Mouse (Mus musculus): Measurements from ENCODE around the gene Slain2.

Gene Slain2

DNA sequence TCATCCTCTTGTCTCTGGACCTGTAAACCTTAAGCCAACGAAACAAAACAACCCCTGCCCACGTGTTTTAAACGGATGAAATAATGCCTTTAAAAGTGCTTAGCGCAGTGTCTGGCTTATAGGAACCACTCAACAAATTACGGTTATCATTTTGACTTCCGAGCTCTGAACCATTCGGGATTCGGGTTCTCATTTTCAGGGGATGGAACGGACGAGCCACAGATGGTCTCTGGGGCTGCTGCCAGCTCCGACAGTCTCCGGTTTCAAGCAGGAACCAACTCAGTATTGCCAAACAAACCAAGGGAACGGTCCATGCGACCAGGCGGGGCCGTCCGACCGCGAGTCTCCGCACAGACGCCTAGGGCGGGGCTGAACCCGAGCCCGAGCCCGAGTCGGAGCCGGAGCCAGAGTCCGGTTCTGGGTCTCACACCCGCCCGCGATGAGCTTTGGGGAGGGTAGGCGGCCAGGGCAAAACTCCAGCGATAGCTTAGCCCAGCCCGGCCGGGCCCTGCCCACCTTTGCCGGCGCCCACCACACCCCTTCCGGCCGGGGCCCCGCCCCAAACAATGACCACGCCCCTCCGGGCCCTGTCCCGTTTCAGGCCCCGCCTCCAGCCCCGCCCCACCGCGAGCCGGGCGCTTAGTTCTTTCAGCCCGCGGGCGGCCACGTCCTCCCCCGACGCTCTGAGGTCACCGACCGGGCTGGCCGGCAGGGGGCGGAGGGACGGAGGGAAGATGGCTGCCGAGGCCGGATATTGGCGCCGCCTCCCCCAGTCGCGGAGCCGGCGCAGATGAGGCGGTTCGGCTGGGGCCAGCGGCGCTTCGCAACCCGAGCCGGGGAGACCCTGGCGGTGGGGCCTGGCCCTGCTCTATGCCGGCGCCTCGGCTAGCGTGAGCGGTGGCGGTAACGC is at the start of gene Slain2:
Gene Slain2, plus strand, starts transcription at position 657 of the 910 bp plus-strand sequence.
- DNase-seq (ENCODE audit: low spot score), result peak; percentile 97

DNA sequence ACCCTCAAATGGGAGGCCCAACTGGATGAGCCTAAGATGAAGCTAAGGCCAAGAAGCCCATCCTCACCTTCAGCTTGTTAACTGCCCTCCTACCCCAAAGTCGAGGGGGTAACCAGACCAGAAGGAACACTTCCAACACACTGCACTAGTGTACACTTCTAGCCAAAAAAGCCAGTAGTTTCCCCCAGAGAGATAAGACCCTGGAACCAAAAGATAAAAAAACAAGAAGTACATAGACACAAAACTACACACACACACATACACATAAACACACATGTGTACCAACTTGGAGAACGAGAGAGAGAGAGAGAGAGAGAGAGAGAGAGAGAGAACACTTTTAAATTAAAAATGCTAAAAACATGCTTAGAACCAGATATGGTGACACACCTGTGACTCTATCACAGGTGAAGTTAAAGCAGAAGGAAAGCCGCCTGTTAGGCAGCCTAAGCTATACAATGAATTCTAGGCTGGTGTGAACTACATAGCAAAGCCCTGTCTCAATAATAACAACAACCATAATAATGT is 49.4 kb upstream of the Slain2 start:
- DNase-seq (ENCODE audit: low spot score), result no peak

DNA sequence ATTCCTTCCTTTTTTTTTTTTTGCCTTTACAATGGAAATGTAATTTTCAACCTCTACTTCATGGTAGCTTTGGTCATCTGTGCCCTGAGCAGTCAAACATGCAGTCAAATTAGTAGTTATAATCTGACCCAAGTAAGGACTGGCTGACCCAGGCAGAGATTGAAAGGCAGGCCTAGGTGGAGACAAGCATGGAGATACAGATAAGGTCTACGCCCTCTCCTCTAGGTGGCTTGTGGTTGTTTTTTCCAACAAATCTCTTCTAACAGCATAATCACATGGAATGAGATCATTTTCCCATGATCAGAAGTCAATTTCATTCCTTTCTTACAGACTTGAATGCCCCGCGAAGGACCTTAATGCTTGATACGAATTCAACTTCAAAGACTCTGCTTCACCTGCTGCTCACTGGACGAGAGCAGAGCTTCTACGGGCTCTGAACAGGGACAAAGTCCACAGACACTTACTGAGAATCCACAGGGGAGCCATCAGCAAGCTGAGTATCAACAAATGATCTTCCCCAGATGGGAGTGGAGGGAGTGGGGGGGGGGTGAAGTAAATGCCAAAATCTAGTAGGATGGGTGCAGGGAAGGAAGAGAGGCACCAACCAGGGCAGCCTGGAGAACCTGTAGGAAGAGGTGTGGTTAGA is 47.7 kb upstream of the Slain2 start:
- no peak for DNase-seq (ENCODE audit: low spot score)

DNA sequence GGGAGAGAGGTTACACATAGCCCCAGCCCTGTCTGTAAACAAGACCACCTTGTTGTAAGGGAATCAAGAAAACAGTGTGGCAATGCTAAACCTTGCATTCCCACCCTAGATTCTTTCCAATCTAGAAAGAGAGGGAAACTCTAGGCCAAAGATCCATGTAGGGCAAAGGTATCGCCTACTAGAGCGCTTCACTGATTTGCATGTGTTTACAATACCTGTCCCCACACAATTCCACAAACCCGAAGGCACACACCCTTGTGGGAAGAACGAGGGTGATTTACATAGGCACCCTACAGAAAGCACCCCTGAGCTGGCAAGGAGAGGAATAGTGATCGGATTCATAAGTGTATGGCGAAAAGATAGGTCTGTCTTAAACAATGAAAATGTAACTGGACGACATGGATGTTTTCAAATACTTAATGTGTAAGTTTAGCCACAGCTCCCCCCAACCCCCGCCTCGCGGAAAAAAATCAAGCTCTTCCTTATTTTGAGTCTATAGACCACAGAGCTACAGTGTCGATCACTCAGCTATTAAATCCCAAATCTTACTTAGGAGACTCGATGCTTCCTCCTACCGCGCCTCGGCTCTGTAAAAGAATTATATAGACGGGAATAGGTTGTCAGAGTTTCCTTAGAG is 47.0 kb upstream of the Slain2 start:
- DNase-seq (ENCODE audit: low spot score), result no peak

DNA sequence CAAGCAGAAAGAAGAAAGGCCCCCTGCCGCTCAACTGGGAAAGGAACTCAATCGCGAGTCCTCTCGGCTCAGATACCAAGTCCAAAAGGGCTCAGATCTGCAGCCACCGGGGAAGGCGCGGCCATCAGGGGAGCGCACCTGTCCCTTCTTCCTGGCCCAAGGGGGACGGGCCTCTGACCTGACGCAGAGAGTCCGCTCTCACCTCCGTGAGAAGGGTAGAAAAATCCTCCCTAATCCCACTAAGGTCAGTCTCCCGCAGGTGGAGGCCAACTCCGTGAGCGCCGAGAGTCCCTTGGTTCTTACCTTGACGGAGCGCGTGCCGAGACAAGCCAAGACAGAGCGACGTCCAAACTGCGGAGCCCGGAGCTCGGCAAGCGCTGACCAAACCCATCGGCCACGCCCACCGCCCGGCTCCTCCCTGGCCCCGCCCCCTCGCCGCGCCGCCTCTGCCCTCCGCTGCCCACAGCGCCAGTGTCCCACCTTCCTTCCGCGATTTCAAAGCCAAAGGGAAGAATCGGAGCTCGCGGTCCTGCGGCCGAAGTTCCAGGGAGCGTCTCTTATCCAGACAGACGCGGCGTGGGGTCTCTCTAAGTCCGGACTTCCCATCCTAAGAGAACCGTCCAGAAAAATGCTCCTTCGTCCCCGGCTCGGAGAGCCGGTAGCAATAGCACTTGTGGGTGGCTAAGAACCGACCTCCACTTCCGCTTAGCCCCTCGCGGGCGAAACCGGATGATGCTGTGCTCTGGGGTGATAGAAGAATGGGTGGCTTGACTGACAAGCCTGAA is 45.8 kb upstream of the Slain2 start, which contains the start of gene Tec:
Gene Tec, minus strand, starts transcription at position 393 of the 785 bp plus-strand sequence.
- DNase-seq (ENCODE audit: low spot score), result peak; percentile 94

DNA sequence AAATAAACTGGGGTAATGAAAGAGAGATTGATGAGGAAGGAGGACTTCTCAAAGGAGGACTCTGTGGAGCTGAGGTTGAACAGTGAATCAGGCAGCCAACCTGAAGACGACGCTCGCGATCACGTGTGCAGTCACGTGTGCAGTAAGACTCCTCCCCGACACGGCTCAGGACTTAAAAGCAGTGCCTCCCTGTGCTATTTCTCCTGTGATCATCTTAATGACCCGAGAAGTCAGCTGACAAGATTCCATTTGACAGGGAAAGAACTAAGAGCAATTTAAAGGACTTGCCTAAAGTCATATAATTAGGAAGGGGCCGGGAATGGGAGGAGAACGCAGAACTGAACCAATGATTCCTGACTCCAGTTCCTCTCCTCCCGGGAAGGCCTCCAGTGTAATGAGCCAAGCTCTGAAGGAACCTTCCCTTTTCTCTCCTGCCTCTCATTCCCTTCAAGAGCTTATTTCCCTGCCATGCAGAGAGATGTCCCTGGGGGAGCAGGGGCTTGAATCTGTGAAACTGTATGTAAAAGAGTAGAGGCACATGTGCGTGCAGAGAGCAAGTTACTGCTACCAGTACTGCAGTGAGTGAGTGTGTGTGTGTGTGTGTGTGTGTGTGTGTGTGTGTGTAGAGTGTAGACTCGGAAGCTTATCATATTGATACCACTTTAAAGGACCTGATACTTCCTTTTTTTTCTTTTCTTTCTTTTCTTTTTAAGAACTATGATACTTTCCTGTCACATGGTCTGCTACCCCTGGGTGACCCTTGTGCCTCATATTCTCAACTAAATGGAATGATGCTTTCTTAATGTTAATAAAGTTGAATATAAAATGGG is 44.1 kb upstream of the Slain2 start:
- no peak for DNase-seq (ENCODE audit: low spot score)

DNA sequence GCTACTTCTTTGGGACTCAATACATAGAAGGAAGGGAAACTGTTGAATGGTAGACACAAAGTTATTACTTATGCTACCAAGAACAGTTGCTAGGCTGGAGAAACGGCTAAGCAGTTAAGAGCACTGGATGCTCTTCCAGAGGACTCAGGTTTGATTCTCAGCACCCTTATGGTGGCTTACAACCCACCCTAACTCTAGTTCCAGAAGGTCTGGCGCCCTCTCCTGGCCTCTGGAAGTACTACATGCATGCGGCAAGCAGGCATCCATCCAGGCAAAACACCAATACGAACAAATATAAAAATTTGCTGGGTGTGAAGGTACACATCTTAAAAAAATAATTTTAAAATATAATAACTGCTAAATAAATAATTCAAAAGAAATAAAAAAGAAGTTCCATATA is 43.0 kb upstream of the Slain2 start:
- no peak for DNase-seq (ENCODE audit: low spot score)

DNA sequence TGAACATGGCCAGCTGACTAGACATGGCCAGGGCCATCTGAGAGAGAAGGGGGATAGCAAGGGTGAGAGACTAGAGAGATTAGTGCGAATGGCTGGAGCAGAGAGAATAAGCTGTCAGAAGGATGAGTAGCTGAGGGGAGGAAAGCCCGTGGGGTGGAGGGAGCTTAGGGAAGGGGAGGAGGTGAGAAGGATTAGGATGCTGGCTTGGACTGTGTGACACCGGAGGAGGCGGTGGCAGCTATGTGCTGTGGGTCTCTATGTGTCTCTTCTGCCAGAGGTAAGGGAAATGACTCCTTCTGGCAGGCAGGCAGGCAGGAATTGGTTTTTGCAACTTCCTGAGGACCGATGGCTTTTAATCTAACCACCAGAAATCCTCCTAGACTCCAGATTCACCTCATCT is 34.4 kb upstream of the Slain2 start:
- no peak for DNase-seq (ENCODE audit: low spot score)

DNA sequence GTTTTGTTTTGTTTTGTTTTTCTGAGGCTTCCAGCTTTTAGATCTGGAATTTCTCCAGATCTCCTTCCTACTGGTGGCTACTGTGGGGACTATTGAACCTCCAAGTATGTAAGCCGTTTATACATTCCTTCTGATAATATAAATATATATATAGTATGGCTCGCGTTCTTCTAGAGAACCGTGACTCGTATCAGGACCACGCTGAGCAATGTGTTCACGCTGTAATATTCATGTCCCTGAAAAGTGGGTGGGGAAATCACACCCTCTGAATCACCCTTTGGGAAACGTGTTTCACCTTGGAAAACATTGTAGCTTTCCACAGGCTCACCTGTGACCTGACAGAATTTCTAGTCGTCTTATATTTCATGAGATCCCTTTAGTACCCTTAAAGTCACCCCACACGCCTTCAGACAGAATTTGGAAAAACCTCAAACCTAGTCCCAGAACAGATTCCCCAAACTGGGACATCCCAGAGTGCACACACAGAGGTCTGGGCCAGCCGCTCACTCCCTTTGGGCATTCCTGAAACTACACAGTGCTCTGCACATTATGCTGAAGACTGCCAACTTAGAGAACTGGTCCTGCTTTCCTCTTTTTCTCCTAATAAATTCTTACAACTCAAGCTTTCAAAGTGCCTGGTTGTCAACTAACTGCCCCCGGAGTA is 32.2 kb upstream of the Slain2 start:
- DNase-seq (ENCODE audit: low spot score), result no peak

DNA sequence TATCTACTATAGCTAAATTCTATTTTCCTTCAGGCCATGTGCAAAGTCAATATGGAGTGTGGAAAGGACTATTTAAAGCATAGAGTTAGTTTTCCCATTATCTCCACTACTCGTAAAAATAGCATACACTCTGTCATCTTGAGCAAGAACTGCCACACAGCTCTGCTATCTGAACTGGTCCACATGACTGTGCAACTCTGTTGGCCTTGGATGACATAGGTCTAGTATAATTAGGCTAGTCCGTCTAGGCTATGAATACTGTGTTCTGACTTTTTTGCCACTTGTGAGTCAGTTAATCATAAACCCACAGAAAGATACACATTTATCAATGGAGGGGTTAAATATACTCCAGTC is 31.7 kb upstream of the Slain2 start:
- DNase-seq (ENCODE audit: low spot score), result no peak

DNA sequence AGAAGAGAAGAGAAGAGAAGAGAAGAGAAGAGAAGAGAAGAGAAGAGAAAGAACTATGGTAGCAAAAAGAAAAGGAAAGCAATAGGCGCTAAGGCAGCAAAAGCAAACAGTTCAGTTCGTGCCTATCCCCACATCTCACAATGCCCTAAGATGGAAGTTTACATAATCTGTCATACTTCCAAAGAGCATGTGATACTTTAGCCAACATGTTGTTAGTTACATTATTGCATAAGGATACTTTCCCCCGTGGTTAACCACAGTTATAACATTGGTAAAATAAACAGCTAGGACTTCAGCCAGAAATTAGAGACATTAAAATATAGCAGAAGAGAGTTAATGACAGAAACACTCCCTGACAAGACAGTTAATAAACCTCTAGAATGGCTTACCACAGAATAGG is 30.4 kb upstream of the Slain2 start:
- DNase-seq (ENCODE audit: low spot score), result no peak

DNA sequence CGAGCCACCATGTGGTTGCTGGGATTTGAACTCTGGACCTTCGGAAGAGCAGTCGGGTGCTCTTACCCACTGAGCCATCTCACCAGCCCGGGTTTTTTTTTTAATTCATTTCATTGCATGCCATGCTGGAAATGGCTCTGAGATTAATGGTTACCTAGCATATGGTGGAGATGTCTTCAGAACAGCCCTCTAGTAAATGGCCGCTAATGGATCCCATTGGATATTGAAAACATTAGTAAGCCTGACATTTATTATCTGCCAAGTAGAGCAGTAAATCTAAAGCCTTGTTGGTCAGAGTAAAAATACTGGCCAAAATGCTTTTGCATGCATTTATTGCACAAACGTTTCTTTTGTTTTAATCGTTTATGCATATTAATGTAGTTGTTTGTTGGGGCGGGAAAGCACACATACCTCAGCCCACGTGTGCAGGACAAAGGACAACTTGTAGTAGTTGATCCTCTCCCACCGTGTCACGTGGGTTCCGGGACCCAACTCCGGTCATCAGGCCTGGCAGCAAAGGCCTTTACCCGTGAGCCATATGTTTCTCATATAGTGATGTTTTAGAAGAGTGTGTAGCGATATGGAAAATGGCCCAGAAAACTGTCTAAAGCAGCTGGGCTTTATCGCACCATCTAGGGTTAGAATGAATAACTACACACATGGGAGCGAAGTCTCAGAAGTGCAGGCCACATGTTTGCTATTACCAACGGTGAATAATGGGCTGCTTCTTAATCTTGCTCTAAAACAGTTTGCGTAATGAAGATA is 27.5 kb upstream of the Slain2 start:
- peak; percentile 47 for DNase-seq (ENCODE audit: low spot score)

DNA sequence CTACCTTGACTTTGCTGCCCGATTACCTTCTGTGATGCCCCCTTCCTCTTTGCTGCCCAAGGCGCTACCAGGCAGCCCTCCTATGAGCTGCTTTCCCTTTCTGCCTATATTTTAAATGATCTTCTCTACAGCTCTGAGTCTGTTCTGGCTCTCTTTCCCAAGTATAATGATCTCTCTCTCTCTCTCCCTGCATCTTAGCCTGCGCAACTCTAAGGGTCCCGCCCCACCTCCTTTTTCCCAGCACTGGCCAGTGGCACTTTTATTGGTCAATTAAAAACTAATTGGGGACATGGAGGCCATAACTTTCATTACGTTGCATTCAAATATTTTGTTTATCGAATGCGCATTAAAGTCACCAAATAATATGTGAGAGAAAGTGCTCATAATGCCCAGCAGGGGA is 25.8 kb upstream of the Slain2 start:
- no peak for DNase-seq (ENCODE audit: low spot score)

DNA sequence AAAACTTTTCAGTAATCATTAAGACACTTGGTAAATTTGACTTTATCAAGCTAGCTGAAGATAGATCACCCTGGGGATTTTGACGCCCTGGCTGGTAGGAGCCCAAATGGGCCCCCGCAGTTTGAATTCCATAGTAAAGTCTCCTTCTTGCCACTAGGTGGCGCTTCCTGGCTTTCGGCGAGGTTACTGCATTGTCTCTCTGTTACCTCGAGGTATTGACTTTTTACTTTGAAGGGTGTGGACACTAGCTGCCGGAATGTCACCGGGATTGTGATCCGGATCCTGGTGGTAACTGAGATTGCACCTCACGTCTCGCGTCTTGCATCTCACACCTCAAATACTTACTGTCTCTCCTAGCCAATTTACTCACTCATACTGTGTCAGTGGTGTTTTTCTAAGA is 22.6 kb upstream of the Slain2 start:
- DNase-seq (ENCODE audit: low spot score), result peak; percentile 77

DNA sequence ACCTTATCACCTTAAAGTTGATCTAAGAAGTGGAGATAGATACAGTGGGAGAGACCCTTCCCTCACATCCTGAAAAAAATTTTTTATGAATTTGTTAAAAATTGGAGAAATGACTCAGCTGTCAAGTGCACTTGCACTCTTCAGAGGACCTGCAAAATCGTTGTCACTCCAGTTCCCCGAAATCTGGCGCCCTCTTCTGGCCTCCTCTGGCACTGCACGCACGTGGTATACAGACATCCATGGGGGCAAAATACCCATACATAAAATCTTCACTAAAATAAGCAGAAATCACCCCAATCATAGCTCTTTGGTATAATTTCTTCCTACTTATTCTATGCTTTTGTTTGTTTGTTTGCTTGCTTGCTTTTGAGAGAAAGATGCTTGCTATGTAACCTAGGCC is 20.1 kb upstream of the Slain2 start:
- DNase-seq (ENCODE audit: low spot score), result no peak

DNA sequence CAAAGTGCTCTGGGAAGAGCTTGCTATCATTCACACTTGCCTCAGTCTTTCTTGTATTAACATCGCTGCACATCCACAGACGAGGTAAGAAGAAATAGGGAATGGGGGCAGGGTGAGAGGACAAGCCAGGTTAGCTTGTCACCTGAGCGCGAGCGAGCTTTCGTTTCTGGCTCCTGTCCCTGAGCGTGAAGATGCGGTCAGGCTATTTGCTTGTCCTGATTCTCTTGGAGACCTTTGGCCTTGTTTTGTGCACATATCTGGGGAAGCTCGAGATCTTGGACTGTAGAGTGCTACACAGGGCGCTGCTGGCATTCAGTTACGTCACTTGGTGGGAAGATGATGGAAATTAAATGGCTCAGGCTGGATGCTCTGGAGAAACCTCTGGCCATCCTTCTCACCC is 18.8 kb upstream of the Slain2 start:
- DNase-seq (ENCODE audit: low spot score), result no peak

DNA sequence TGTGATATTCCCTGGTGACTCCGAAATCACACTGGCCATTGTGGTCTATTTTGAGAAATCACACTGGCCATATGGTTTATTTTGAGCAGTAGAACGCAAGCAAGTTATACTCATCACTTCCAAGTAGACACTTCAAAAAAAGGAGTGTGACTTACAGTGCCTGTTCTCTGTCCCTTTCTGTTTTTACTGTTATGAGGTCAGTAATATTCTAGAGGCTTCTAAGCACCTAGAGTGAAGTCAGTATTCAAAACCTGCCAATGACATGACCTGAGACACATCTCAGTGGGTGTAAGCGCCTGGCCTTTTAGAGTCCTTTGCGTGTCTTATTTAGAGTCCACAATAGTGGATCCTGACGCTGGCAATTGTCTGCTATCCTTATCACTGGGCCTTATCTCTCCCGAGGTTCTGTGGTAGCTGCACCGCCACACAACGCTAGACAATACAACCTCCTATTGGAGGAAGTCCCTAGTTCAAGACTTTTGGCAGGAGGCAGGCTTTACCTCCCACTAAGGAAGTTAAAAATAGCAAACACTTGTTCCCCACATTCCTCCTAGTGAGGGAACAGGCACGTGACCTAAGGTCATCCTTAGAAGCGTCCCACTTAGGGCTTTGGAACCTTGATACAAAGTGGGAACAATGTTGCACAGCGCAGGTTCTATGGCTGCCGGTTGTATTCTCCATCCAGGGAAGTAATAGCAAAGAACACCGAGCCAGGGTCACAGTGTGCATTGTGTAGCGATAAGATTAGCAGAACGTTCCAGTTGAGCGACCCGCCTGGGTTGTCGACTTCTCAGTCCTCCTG is 17.4 kb upstream of the Slain2 start:
- DNase-seq (ENCODE audit: low spot score), result no peak

DNA sequence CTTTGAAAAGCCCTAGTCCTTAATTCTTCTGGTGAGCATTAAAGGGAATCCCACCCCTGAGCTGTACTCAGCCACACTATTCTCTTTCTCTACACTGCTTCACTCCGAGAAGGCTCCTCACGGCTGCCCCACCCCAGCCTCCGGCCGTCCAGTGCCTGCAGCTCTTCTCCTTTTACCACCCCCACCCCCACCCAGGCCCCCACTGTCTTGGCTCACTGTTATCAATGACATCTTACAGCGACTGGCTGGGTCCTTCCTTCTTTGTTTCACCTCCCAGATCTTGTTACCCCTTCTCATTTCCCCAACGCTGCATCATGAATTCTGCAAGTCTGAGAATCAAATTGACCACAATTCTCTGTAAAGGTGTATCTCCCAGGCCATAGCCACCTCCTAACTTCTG is 16.1 kb upstream of the Slain2 start:
- DNase-seq (ENCODE audit: low spot score), result no peak

DNA sequence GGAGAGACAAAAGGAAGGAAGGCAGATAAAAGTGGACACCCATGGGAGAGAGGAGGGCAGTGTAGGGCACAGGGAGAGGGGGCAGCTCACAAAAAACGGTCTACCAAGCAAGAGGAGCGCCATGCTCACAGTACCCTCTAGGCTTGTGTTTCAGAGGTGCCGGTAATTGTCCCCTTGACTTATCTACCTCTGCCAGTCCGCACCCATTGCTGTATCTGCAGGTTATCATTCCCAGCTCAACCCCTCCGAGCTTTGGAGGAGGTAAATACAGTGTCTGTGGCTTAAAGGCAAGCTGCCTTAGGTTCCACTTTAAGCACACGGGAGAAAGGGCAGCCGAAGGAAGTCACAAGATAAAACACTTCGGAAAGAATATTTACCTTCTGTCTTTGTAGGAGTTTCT is 14.8 kb upstream of the Slain2 start:
- DNase-seq (ENCODE audit: low spot score), result no peak
